Mouse (Mus musculus) G1E (cell line): ENCODE measurements around the gene Actr1b.

Experiments
- CTCF ChIP-seq: IDR thresholded peaks from 2 replicates; pipeline ENCODE4 v1.5.1; 2012; ENCODE audit warnings: low read depth, low read length, inconsistent platforms, mixed read lengths
- GATA1 ChIP-seq: IDR thresholded peaks from 2 replicates; pipeline ENCODE4 v1.6.1; 2012; ENCODE audit warnings: borderline replicate concordance, low read length, inconsistent platforms, mixed read lengths
- POLR2AphosphoS5 ChIP-seq: IDR thresholded peaks from 2 replicates; pipeline ENCODE4 v1.6.1; 2012; ENCODE audit warnings: low read depth, low read length, inconsistent platforms; ENCODE audit not compliant: insufficient replicate concordance

- TF ChIP-seq CTCF (no peak), GATA1 (no peak), POLR2AphosphoS5 (no peak)
Measured at GRCm38 (mm10) chr1:36753932-36754675, 39.9 kb upstream of the Actr1b start.
